Mouse (Mus musculus) right cerebral cortex, postnatal 4 days (tissue): ENCODE results near the gene Il12a.

Source experiments
- DNase-seq: peaks from one replicate; pipeline ENCODE4 v3.0.0-alpha.2; 2022

Gene Il12a

DNA sequence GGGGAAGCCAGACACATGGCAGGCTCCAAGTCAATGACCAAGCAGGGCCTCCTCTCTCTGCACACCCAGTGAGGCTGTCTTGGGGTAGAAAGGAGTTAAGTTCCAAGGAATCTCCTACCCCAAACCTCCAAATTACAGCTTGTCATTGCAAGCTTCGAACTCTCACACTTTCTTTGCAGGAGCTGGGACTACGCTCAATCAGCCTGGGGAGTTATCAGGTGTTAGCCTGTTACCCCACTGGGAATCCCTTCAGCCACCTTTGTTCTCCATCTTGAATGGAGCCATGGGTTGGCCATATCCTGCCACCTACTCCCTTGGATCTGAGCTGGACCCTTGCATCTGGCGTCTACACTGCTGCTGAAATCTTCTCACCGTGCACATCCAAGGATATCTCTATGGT, at the start of gene Il12a:
Gene Il12a, plus strand, starts transcription at position 301 of the 400 bp plus-strand sequence.
- no peak for DNase-seq

- no peak for DNase-seq
Observed at GRCm38 (mm10) chr3:68642935-68643334, 47.5 kb upstream of the Il12a start.

- DNase-seq = no peak
Observed at GRCm38 (mm10) chr3:68646387-68647130, 43.9 kb upstream of the Il12a start.

- DNase-seq = no peak
Observed at GRCm38 (mm10) chr3:68647282-68647681, 43.2 kb upstream of the Il12a start.

DNA sequence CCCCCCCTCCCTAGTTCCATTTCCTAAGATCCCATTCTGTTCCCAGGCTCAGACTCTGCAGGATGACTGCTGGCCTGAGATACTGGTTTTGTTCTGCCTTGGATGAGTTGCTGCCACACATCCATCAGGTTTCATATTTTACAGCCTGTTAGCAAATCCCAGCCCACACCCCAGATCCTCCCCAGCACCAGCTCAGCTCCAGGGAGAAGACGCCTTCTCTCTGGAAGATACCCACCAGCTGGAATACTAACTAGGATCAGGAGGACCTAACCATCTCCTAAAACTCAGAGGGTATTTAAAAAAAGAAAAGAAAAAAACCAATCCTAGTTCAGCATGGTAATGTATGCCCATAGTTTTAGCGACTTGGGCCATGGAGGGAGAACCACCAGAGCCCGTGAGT, 40.2 kb upstream of the Il12a start:
- DNase-seq = no peak

DNA sequence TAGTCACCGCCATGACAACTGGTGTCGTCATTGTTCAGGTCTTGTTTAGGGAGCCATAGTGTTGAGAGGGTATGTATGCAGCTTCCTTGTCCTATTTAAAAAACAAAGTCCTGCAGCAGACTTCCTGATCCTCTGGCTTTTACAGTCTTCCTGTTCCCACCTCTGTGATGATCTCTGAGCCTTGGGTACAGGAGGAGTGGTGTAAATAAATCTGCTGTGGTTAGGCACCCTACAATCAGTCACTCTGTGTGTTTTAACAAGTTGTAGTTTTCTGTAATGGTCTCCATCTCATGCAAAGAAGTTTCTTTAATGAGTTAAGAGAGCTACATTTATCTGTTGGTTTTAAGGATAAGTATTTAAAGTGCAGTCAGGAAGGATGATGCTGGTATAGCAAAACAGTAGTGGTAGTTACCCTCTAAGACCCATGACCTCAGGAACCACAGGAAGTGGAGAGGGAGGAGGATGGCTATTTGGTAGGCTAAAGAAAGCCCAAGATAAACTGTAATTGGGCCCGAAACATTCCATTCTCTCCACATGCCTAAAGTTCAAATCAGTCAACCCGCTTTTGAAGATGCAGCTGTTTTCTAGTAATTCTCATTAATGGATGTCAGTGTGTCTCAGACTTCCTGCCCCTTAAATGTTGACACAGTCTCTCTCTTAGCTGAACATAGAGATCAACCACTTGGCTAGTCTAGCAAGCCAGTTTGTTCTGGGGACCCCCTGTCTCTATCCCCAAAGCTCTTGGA, 33.7 kb upstream of the Il12a start:
- DNase-seq = no peak

DNA sequence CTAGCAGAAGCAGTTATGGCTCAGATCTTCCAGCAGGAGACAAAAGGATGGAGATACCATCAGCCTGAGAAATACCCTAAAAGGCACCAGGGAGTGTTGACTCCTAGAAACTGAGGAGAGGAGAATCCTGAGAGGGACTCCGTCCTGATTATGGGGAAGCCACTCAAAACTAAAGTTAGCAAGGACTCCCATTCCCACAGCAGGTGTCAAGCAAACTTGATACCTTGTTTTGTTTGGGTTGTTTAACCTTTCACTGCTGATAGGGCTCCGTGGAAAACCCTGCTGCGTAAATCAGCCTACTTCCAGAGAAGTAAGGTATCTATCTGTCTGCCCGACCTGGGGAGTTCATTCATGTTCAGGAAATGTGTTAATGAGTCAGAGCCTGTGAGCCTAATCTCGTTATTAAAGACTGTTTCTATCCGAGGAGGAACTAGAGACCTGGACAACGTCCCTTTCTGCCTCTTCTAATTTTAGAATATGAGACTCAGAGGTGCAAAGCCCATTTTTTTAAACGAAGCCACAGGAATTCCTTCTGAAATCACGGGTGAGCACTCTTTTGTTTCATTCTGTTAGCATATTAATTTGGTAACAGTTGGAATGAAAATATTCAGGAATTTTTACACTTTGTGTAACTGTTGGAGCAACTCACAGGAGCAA, 32.7 kb upstream of the Il12a start:
- no peak for DNase-seq

DNA sequence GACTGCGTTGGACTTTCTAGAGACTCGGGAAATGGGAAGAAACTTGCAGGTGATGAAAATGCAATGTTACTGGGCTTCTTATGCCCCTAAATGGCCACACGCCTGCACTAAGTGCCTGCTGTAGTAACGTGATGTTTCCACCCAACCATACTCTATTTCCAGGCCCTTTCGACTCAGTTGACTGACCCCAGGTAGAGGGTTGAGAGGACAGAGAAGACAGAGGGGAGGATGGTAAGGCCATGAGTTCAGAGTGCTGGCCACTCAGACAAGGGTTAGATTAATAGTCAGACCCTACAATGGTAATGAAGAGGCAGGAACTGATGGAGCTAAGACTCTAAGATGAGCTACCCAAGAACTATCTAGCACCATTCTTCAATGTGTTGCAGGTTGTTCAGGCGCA, 30.4 kb upstream of the Il12a start:
- no peak for DNase-seq

- DNase-seq = no peak
Observed at GRCm38 (mm10) chr3:68660538-68660937, 29.9 kb upstream of the Il12a start.

DNA sequence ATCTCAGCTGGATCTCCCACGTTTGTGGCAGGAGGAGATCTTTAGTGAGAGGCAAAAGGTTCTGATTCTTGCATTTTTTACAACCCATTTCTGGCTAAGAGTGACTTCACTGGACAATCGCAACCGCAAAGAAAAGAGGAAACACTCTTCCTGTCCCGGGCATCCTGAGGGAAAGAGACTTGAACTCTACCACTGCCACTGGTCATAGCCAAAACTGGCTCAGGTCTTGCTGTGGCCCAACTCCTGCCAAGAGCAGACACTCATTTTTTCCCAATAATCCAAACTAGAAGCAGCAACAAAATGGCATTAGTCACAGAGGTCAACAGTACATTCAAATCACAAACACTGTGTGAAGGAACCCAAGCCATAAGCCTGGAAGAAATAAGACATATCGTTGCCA, 28.1 kb upstream of the Il12a start:
- no peak for DNase-seq

DNA sequence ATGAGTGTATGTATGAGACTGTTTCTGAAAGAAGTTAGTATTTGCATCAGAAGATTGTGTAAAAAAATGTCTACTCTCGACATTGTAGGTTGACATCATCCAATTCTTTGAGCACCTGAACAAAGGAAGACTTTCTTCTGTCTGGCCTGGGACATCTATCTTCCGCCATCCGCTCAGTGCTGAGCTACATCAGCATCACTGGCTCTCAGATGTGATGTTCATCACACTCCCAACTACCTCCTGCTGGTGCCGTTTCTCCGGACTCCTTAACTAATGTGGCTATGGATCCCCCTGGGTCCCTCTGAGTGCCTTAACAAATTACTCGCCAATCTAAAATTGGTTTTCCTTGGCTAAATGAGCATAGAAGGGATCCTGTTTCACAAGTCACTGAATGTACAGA, 26.1 kb upstream of the Il12a start:
- DNase-seq = no peak

DNA sequence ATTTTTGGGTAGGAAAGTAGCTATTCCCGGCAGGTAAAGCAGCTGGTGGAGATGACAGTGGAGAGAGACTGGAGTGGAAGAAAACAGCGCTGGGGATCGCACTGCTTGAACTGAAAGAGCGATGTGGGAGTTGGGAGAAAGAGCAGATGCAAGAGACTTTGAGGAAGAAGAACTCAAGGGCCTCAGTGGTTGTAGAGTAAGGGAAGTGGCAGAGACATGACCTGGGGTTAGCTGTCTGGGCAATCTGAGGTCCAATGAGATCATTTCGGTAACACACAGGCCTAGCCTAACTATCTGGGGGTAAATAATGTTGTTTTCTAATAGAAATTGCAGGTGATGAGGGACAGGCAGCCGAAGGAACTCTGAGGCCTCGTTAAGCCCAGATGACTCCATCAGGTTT, 24.1 kb upstream of the Il12a start:
- no peak for DNase-seq

DNA sequence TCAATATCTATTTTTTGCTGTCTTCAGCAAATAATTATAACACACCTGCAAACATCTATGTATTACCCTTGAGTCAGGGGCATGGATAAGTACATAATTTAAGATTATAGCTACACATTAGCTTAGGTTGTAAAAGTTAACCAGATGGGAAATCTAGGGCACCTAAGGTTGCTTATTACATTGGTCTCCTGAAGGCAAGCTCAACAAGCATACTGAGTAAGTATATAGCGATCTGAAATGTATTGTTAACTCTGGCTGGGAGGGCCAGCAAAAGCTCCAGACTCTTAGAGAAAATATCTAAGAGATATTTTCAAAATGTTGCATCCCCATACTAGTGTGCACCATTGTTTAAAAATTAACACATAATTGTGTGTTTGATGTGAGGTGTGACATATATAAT, 22.6 kb upstream of the Il12a start:
- no peak for DNase-seq

DNA sequence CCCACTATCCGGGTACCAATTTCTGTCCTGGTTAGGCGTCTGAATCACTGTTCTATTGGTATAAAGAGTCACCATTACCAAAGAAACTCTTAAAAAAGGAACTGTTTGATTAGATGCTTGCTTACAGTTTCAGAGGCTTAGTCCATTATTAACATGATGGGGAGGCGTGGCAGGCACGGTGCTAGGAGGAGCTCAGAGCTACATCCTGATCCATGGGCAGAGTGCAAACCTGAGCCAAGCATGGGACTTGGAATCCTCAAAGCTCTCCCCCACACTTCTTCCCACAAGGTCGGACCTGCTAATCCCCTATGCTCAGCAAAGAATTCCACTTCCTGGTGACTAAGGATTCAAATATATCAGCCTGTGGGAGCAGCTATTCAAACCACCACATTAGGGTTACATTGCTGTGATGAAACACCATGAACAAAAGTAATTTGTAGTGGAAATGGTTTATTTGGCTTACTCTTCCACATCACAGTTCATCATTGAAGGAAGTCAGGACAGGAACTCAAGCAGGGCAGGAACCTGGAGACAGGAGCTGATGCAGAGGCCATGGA, 20.9 kb upstream of the Il12a start:
- no peak for DNase-seq

- no peak for DNase-seq
Observed at GRCm38 (mm10) chr3:68674721-68675120, 15.7 kb upstream of the Il12a start.

GRCm38 (mm10) chr3:68675216-68675835, 15.1 kb upstream of the Il12a start:
- no peak for DNase-seq

DNA sequence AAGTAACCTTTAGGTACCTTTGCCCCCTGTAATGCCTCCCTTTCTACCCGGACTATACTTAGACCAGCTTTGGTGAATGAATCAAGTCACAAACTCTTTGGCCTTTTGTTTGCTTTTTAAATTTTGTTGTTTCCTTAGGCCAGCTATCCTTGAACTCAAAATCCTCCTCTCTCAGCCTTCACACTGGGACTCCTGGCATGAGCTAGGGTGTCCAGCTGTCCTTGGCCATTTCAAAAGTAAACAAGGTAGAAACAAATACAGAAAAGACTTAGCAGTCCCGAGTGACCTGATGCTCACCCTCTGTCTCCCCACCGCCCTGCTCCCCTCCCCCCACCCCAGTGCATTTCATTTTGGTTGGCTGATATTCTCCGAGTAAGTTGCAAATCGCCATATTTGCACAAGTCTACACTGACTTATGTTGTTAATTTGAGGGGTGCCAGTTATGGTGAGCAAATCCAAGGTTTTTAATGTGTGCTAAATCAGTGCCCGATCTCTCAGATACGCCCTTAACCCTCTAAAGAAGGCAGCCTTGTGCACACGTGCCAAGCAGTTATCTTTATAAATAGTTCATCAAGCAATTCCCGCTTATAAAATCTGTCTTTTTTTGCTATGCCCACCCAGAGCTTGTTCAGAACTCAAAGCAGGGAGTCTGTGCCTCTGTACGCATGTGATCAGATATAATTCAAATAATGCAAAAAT, 14.3 kb upstream of the Il12a start:
- no peak for DNase-seq

DNA sequence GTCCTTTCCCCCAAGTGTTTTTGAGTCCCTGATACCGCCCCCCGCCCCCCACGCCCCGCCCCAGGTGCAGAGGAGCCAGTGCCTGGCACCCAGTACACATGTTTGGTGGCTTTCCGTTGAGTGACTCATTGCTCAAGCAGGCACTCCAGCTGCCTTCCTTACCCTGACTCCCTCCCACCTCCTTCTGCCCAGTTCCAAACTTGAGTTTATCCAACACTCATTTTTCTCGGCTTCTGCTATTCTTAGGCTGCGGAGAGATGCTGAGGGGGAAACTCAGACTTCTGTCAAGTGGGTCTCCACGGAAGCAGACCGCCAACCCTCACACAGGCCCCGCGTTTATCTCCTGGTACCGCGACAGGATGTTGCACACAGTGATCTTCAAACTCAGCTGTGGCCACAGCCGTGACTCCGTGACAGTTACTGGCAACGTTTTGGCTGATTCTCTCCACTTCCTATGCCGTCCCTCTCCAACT, 13.6 kb upstream of the Il12a start:
- peak; percentile 27 for DNase-seq

DNA sequence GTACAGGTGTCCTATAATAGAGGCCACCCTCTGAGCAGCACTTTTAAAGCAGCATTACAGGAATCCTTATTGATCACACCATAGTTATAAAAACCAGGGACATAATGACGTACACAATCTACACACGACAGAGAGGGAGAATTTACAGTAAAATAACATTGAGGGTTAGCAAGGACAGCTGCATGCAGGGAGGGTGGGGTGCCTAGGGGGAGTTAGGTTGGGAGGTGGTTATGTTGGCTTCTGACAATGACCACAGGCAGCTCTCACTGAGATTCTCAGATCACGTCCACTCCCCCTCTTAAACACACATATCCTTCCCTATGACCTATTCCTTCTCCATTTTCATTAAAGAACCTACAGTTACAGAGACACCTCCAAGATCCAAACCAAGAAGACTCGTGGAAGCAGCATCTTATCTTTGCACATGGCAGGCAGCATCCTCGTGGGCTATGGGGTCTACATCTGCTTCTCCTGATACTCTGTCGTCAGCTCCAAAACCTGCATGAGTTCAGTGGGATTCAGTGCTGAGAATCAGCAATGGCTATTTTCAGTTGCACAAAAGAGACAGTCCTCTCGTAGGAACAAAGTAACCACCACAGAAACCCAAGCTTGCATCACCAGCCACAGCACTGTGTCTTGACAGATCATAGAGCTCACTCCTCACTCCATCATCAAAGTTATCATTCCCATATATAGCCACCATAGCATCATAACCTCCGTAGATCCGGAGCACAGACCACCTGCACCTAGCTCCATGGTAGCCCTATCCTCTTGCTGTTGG, 11.4 kb upstream of the Il12a start:
- DNase-seq = no peak

DNA sequence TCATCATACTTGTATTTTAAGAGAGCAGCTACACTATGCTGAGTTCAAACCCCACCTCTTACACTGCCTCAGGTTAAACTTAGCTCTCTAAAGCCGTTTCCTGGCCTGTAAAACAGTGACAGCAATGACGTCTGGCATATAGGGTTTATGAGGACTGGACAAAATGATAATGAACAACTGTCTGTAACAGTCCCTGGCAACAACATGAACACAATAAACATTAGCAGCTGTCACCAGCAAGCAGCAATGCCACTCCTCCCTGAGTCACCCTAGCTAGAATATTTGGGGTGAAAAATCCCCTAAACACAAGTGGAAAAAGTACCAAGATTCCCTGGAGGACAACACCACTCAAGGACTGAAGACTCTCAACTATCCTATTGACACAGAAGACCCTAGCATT, 6.9 kb upstream of the Il12a start:
- DNase-seq = no peak

- no peak for DNase-seq
Observed at GRCm38 (mm10) chr3:68684207-68684606, 6.2 kb upstream of the Il12a start.
